In genomic region chr11:87987861-87988260, GRCm38 (mm10) we compare ENCODE assay signal across 8 mouse cellular contexts. TPM values are rescaled to one million over a fixed set of nuclear protein-coding genes. Genes with fewer than 3 reads are reported as not detected.
DNase-seq lines count a peak whose midpoint lies in the region; ATAC-seq lines count a peak whose summit lies in the region.

No protein-coding gene starts in this region.

- peak overlapping the region; percentile 92 for H3K27ac ChIP-seq in neural tube, embryonic 11.5 days (ENCODE audit: low read depth, low read length)
- peak overlapping the region; percentile 93 for H3K27ac ChIP-seq in limb, embryonic 15.5 days
- H3K27ac ChIP-seq in stomach, embryonic 15.5 days, result peak overlapping the region; percentile 70

- peak overlapping the region; percentile 94 for H3K4me3 ChIP-seq in neural tube, embryonic 11.5 days (ENCODE audit: low read depth, low read length)
- H3K4me3 ChIP-seq in limb, embryonic 15.5 days, result peak overlapping the region; percentile 98
- peak overlapping the region; percentile 88 for H3K4me3 ChIP-seq in stomach, embryonic 15.5 days (replicated peaks)

- ATAC-seq in CD4-positive, CD25-positive, alpha-beta regulatory T cell, adult 4 months, result no peak
- ATAC-seq in neural tube, embryonic 11.5 days (ENCODE audit: insufficient read depth, low FRiP score, low TSS enrichment), result no peak
- ATAC-seq in limb, embryonic 15.5 days (ENCODE audit: insufficient number of reproducible peaks, low FRiP score, low TSS enrichment, low read depth), result no peak
- ATAC-seq in stomach, embryonic 15.5 days (ENCODE audit: insufficient read depth, low FRiP score, low read depth), result no peak

- peak; percentile 41 for DNase-seq in CD4-positive, CD25-positive, alpha-beta regulatory T cell, adult 2 months (ENCODE audit: low read depth, low spot score)
- DNase-seq in neural tube, embryonic 11.5 days (ENCODE audit: low spot score), result no peak
- no peak for DNase-seq in neural tube, embryonic 10.5 days (ENCODE audit: extremely low spot score, low spot score)
- no peak for DNase-seq in gastrocnemius, postnatal 36 days
- DNase-seq in adrenal gland, adult 18-20 months (ENCODE audit: low spot score in 2 of 2), result no peak

- WGBS in neural tube, embryonic 11.5 days, result 65% methylated on average over 11 of the region's 11 CpGs
- 72% methylated on average over 11 of the region's 11 CpGs for WGBS in limb, embryonic 15.5 days
- WGBS in stomach, embryonic 15.5 days, result 70% methylated on average over 11 of the region's 11 CpGs

- H3K9me3 ChIP-seq in neural tube, embryonic 11.5 days (ENCODE audit: control insufficient read depth, low read length), result no peaks in the 10 kb centered on the region
- H3K9me3 ChIP-seq in limb, embryonic 15.5 days, result no peaks in the 10 kb centered on the region
- no peaks in the 10 kb centered on the region for H3K9me3 ChIP-seq in stomach, embryonic 15.5 days

- peaks cover 18% of the 10 kb centered on the region for H3K4me1 ChIP-seq in neural tube, embryonic 11.5 days (ENCODE audit: control insufficient read depth, insufficient read depth, low read length)
- H3K4me1 ChIP-seq in limb, embryonic 15.5 days, result peaks cover 25% of the 10 kb centered on the region
- peaks cover 20% of the 10 kb centered on the region for H3K4me1 ChIP-seq in stomach, embryonic 15.5 days

- intact Hi-C loops in gastrocnemius, postnatal 36 days (cut with DNase I), result loop anchor here (2.0 kb wide), 1 partner anchor 59 kb away; the partner anchor contains the start of gene Srsf1

- H3K36me3 ChIP-seq in neural tube, embryonic 11.5 days (ENCODE audit: control insufficient read depth, insufficient read depth, low read length), result peaks cover 6% of the 10 kb centered on the region
- peaks cover 10% of the 10 kb centered on the region for H3K36me3 ChIP-seq in limb, embryonic 15.5 days
- peaks cover 9% of the 10 kb centered on the region for H3K36me3 ChIP-seq in stomach, embryonic 15.5 days

- peak overlapping the region; percentile 31 for H3K4me2 ChIP-seq in neural tube, embryonic 11.5 days (ENCODE audit: low read depth)
- peak overlapping the region; percentile 70 for H3K4me2 ChIP-seq in limb, embryonic 15.5 days
- H3K4me2 ChIP-seq in stomach, embryonic 15.5 days, result peak overlapping the region; percentile 75

- no peaks in the 10 kb centered on the region for H3K27me3 ChIP-seq in neural tube, embryonic 11.5 days (ENCODE audit: control insufficient read depth, insufficient read depth, low read length)
- H3K27me3 ChIP-seq in limb, embryonic 15.5 days, result no peaks in the 10 kb centered on the region
- no peaks in the 10 kb centered on the region for H3K27me3 ChIP-seq in stomach, embryonic 15.5 days (replicated peaks)

- H3K9ac ChIP-seq in neural tube, embryonic 11.5 days (ENCODE audit: low read length), result peak overlapping the region; percentile 55
- H3K9ac ChIP-seq in limb, embryonic 15.5 days, result 0 out of 2 replicates have a peak overlapping the region, but pooled peaks have one; percentile 82
- no peak overlapping the region for H3K9ac ChIP-seq in stomach, embryonic 15.5 days

RNA-seq across cellular contexts. Expression of gene Dynll2, which starts 0.5 kb away (rescaled TPM):
- polyA plus RNA-seq in CD4-positive, CD25-positive, alpha-beta regulatory T cell, adult 4 months (2017; shearing (Covaris generic)), result 1 to 10 TPM; 4.0 to 4.6 TPM
- 22.9 and 25.7 TPM in 2 replicates for polyA plus RNA-seq in neural tube, embryonic 11.5 days (2014; fragmentation: Nextera tagmentation; extraction: Ambion mirVana)
- 14.8 and 17.0 TPM in 2 replicates for polyA plus RNA-seq in limb, embryonic 15.5 days (2015; fragmentation: Nextera tagmentation; extraction: Ambion mirVana)
- 23.7 and 23.8 TPM in 2 replicates for polyA plus RNA-seq in stomach, embryonic 15.5 days (2015; fragmentation: Nextera tagmentation; extraction: Ambion mirVana)
- 100 to 1,000 TPM; 157 to 161 TPM for total RNA-seq in gastrocnemius, postnatal 36 days (2021)
- total RNA-seq in adrenal gland, adult 18-20 months (2021), result 100 to 1,000 TPM; 222 to 233 TPM

RNA-seq across cellular contexts. Expression of gene Srsf1, which starts 59.3 kb away (rescaled TPM):
- 10 to 100 TPM; 23.5 to 47.7 TPM for polyA plus RNA-seq in CD4-positive, CD25-positive, alpha-beta regulatory T cell, adult 4 months (2017; shearing (Covaris generic))
- polyA plus RNA-seq in neural tube, embryonic 11.5 days (2014; fragmentation: Nextera tagmentation; extraction: Ambion mirVana), result 488 and 497 TPM in 2 replicates
- polyA plus RNA-seq in limb, embryonic 15.5 days (2015; fragmentation: Nextera tagmentation; extraction: Ambion mirVana), result 208 and 244 TPM in 2 replicates
- polyA plus RNA-seq in stomach, embryonic 15.5 days (2015; fragmentation: Nextera tagmentation; extraction: Ambion mirVana), result 271 TPM in 2 replicates
- 10 to 100 TPM; 54.4 to 60.2 TPM for total RNA-seq in gastrocnemius, postnatal 36 days (2021)
- 100 to 1,000 TPM; 219 TPM for total RNA-seq in adrenal gland, adult 18-20 months (2021)
